Mouse (Mus musculus) lung, postnatal 0 days (tissue): ENCODE measurements around the gene Decr2. TPM values are rescaled to one million over a fixed set of nuclear protein-coding genes. Genes with fewer than 3 reads are reported as not detected.

Experiments
- ATAC-seq: fragments of 200-750 bp; cut with Nextera tagmentation; 2 replicates; pipeline ENCODE4 v1.8.0; 2017; ENCODE audit warnings: moderate library complexity
- DNase-seq: peaks from one replicate; pipeline ENCODE4 v3.0.0-alpha.2; 2016; ENCODE audit warnings: low spot score
- H3K27ac ChIP-seq: fragments of 300-500 bp; sonication (generic); 2 replicates; pipeline ENCODE4 v1.5.1; 2014; ENCODE audit warnings: antibody characterized with exemption, mild to moderate bottlenecking, low read length, mixed read lengths
- H3K27me3 ChIP-seq: fragments of 300-500 bp; sonication (generic); replicated peaks from 2 replicates; pipeline ENCODE4 v1.6.1; 2014; ENCODE audit warnings: low read length, mixed read lengths; ENCODE audit not compliant: insufficient read depth
- H3K36me3 ChIP-seq: fragments of 300-500 bp; sonication (generic); 2 replicates; pipeline ENCODE4 v1.6.1; 2014; ENCODE audit warnings: low read length, mixed read lengths; ENCODE audit not compliant: insufficient read depth
- H3K4me1 ChIP-seq: fragments of 300-500 bp; sonication (generic); 2 replicates; pipeline ENCODE4 v1.6.1; 2014; ENCODE audit warnings: antibody characterized with exemption, low read depth, low read length, mixed read lengths; ENCODE audit not compliant: insufficient read depth
- H3K4me2 ChIP-seq: fragments of 300-500 bp; sonication (generic); replicated peaks from 2 replicates; pipeline ENCODE4 v1.6.1; 2014; ENCODE audit warnings: low read depth, mild to moderate bottlenecking, low read length, moderate library complexity, mixed read lengths
- H3K4me3 ChIP-seq: fragments of 300-500 bp; sonication (generic); 2 replicates; pipeline ENCODE4 v1.5.1; 2014; ENCODE audit warnings: low read depth, low read length
- H3K9ac ChIP-seq: fragments of 300-500 bp; sonication (generic); replicated peaks from 2 replicates; pipeline ENCODE4 v1.6.1; 2014; ENCODE audit warnings: low read depth, mild to moderate bottlenecking
- H3K9me3 ChIP-seq: fragments of 300-500 bp; sonication (generic); 2 replicates; pipeline ENCODE4 v1.6.1; 2016; ENCODE audit warnings: low read length, mixed read lengths
- CTCF ChIP-seq: IDR thresholded peaks from 2 replicates; pipeline ENCODE4 v1.5.1; 2016; ENCODE audit warnings: antibody characterized with exemption, mild to moderate bottlenecking
- EP300 ChIP-seq: IDR thresholded peaks from 2 replicates; pipeline ENCODE4 v1.6.1; 2016; ENCODE audit warnings: antibody characterized with exemption, mild to moderate bottlenecking, control low read depth
- WGBS: fragments of 180-500 bp; shearing (Covaris S2); extraction: QIAGEN DNeasy Blood & Tissue Kit; methylation state at CpG from one replicate; pipeline ENCODE4 v1.1.7; 2014; 5-methylcytosine and 5-hydroxymethylcytosine counted together
- polyA plus RNA-seq: library from polyadenylated mRNA; unstranded; fragments of >200 nt; fragmentation: Nextera tagmentation; extraction: Ambion mirVana; gene quantifications from 2 replicates; pipeline ENCODE4 v1.2.1, GENCODE M21; 2015

Decr2 gene
- polyA plus RNA-seq, 1 experiment from 2014 or later = 18.7 TPM

DNA sequence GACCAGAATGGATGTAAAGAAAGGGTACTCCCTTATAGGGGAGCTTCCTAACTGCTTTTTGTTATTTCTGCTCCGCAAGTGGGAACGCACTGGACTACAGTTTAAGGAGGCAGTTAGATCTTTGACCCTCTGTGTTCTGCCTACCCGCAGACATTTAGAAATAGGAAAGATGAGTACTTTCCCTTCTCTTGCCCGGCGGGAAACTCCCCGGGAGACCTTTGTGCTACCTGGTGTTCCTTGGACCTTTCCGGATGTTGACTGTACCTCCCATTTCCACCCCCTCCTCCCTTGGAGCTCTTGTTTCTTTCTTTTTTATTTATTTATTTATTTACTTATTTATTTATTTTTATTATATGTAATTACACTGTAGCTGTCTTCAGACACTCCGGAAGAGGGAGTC, 23.9 kb upstream of the Decr2 start:
- peak overlapping the region; percentile 62 for H3K4me3 ChIP-seq
- no peaks in the 10 kb centered on the region for H3K36me3 ChIP-seq
- peaks cover 29% of the 10 kb centered on the region for H3K27me3 ChIP-seq
- 0 out of 2 replicates have a peak overlapping the region, but pooled peaks have one; percentile 5 for H3K9ac ChIP-seq
- H3K9me3 ChIP-seq = no peaks in the 10 kb centered on the region
- DNase-seq (no peak), ATAC-seq (no peak)
- no peak for TF ChIP-seq EP300
- no peak for TF ChIP-seq CTCF
- 16% methylated on average over 8 of the region's 8 CpGs for WGBS
- H3K4me2 ChIP-seq = peak overlapping the region; percentile 93
- no peak overlapping the region for H3K27ac ChIP-seq
- no peaks in the 10 kb centered on the region for H3K4me1 ChIP-seq

DNA sequence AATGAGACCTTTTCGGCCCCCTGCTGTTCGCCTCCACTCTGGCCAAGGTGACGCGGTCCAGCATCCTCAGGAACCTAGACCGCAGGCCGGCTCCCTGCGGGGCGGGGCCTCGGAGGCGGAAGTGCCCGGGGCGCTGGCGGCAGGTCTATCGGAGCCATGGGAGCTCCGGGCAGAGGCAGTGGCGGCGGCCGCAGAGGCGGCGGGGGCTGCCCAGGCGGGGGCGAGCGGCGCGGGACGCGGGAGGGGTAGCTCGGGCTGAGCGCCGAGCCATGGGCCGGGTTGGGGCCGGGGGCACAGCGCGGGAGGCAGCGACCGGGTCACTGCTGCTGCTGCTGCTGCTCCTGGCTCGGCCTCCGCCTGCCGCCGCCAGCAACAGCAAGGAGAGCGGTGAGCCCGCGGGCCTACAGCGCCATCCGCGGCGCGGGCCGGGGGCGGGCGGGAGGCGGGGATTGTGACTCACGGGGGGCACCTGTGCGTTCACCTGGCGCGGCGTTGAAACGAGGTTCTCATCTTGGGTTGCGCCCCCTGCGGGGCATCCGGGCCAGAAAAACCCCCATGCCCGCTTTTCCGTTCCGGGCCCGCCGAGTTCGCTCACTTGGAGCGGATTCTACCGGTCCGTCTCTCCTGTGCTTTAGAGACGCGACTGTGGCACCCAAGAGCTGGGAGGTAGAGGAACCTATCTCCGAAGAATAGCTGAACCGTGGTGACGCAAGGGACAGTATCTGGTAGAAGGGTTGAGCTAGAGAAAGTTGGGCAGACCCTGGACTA, 23.2 kb upstream of the Decr2 start, which contains the start of gene Tmem8:
Tmem8 (plus strand) TSS at position 119 of the 768 bp plus-strand sequence.
- peak; percentile 67 for DNase-seq
- Histone ChIP-seq H3K9me3 (no peaks in the 10 kb centered on the region), H3K27ac (peak within 1 kb of the TSS; percentile 62; the same call in 1 of the 2 replicates), H3K9ac (peak within 1 kb of the TSS; percentile 41), H3K4me1 (no peaks in the 10 kb centered on the region), H3K27me3 (peaks cover 29% of the 10 kb centered on the region), H3K4me3 (peak within 1 kb of the TSS; percentile 62), H3K36me3 (no peaks in the 10 kb centered on the region), H3K4me2 (peak within 1 kb of the TSS; percentile 93)
- TF ChIP-seq CTCF = peak; percentile 42
- TF ChIP-seq EP300 = no peak
- peak; percentile 81 for ATAC-seq
- under 1% methylated on average over 37 of the region's 75 CpGs for WGBS

DNA sequence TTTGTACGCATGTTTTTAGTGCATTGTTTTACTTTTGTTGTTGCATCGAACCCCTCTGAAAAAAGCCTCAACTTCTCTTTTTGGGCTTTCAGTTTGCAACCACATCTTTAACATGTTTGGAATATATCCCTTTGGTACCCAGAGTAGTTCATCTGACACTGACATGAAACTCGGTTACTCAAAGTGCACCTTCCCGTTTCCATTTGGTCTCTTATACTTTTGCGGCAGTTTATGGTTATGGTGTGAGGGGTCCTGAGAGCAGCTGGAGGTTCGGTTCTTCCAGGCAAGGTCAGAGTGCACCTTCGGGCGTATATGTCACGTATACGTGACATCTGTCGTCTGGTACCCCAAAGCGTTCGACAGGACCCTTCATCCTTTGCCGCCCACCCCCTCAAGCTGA, 22.6 kb upstream of the Decr2 start:
- H3K9ac ChIP-seq = no peak overlapping the region
- TF ChIP-seq CTCF (no peak), EP300 (no peak)
- no peak for ATAC-seq
- no peak overlapping the region for H3K27ac ChIP-seq
- H3K4me1 ChIP-seq = no peaks in the 10 kb centered on the region
- H3K4me3 ChIP-seq = peak overlapping the region; percentile 62
- WGBS = 19% methylated on average over 14 of the region's 14 CpGs
- H3K27me3 ChIP-seq = peaks cover 29% of the 10 kb centered on the region
- DNase-seq = no peak
- no peaks in the 10 kb centered on the region for H3K9me3 ChIP-seq
- H3K4me2 ChIP-seq = peak overlapping the region; percentile 93
- no peaks in the 10 kb centered on the region for H3K36me3 ChIP-seq

DNA sequence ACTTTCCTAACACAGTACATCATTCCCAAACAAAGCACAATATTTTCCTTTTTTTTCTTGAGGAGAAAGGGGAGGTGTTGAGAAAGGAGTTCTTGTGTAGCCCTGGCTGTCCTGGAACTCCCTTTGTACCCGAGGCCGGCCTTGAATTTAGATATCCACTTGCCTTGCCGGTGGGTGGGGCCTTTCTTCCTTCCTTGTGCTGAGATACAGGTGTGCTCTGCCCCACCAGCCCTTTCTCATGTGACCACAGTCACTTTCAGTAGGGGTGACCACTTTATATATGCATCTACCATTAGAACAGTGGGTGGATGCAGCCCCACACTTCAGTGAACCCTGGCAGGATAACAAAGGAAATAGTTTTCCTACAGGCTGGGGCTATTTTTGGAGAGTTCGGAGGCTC, 21.6 kb upstream of the Decr2 start:
- no peak for ATAC-seq
- Histone ChIP-seq H3K4me1 (no peaks in the 10 kb centered on the region), H3K9ac (no peak overlapping the region), H3K27ac (no peak overlapping the region), H3K9me3 (no peaks in the 10 kb centered on the region), H3K36me3 (no peaks in the 10 kb centered on the region), H3K4me2 (no peak overlapping the region), H3K27me3 (peaks cover 29% of the 10 kb centered on the region), H3K4me3 (no peak overlapping the region)
- DNase-seq = no peak
- TF ChIP-seq EP300 (no peak), CTCF (no peak)
- 16% methylated on average over 4 of the region's 4 CpGs for WGBS

DNA sequence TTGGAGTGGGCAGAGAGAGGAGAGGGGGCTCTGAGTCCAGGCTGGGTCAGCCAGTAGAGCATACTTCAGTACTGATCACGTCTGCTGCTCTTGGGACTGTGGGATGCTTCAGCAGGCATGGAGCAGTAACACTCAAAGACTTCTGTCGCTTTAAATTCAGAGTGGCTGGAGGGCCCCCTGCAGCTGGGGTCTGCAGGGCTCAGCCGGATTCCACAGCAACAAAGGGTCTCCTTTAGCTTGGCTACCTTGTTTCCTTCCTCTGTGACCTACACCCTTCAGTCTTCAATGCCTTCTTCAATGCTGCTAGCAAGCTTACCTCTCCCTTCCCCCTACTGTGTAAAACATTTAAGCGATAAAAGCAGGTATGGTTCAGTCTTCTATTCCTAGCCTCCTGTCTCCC, 20.9 kb upstream of the Decr2 start:
- H3K27me3 ChIP-seq = peaks cover 29% of the 10 kb centered on the region
- no peaks in the 10 kb centered on the region for H3K36me3 ChIP-seq
- ATAC-seq (no peak), DNase-seq (no peak)
- H3K4me1 ChIP-seq = no peaks in the 10 kb centered on the region
- WGBS = 10% methylated on average over 4 of the region's 4 CpGs
- no peak overlapping the region for H3K27ac ChIP-seq
- H3K4me3 ChIP-seq = no peak overlapping the region
- H3K9me3 ChIP-seq = no peaks in the 10 kb centered on the region
- TF ChIP-seq CTCF (no peak), EP300 (no peak)
- no peak overlapping the region for H3K9ac ChIP-seq
- H3K4me2 ChIP-seq = no peak overlapping the region

DNA sequence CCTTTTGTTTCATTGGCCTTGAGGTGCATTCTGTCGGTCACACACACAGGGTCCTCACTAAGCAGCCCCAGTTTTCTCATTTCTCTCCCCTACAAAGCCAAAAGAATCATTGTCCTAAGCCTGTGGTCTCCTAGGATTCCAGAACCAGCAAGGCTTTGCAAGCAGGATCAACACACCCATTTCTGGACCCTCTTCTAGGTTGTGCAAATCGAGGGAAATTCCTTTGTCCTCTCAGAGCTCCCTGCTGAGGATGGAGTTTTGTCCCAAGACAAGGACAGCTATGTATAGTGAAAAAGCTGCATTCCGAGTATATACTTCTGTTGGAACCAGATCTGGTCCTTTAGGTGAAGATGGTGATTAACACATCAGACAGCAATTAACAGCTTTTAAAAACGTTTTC, 20.0 kb upstream of the Decr2 start:
- H3K27me3 ChIP-seq = peaks cover 24% of the 10 kb centered on the region
- ATAC-seq = no peak

More for the DNA sequence above, 20.0 kb upstream of the Decr2 start:
- DNase-seq = no peak
- no peaks in the 10 kb centered on the region for H3K9me3 ChIP-seq
- H3K4me3 ChIP-seq = no peak overlapping the region
- TF ChIP-seq CTCF (no peak), EP300 (no peak)
- H3K27ac ChIP-seq = no peak overlapping the region
- 28% methylated on average over 4 of the region's 4 CpGs for WGBS
- no peak overlapping the region for H3K9ac ChIP-seq
- no peaks in the 10 kb centered on the region for H3K4me1 ChIP-seq
- H3K36me3 ChIP-seq = no peaks in the 10 kb centered on the region
- H3K4me2 ChIP-seq = no peak overlapping the region
